Mouse (Mus musculus) lung, embryonic 15.5 days (tissue): Measurements from ENCODE around the gene Tmem208. TPM values are rescaled to one million over a fixed set of nuclear protein-coding genes. Genes with fewer than 3 reads are reported as not detected.

Experiments used
- ATAC-seq: fragments of 200-750 bp; cut with Nextera tagmentation; 2 replicates; pipeline ENCODE4 v1.8.0; 2017; ENCODE audit warnings: moderate number of reproducible peaks, borderline replicate concordance; ENCODE audit not compliant: low FRiP score, low TSS enrichment; ENCODE audit errors: extremely low read depth
- H3K27ac ChIP-seq: fragments of 300-500 bp; sonication (generic); 2 replicates; pipeline ENCODE4 v1.5.1; 2015; ENCODE audit warnings: moderate library complexity, mild to moderate bottlenecking, inconsistent platforms
- H3K27me3 ChIP-seq: fragments of 300-500 bp; sonication (generic); 2 replicates; pipeline ENCODE4 v1.6.1; 2015; ENCODE audit warnings: inconsistent platforms
- H3K36me3 ChIP-seq: fragments of 300-500 bp; sonication (generic); 2 replicates; pipeline ENCODE4 v1.6.1; 2015; ENCODE audit warnings: inconsistent platforms
- H3K4me1 ChIP-seq: fragments of 300-500 bp; sonication (generic); 2 replicates; pipeline ENCODE4 v1.6.1; 2015; ENCODE audit warnings: inconsistent platforms
- H3K4me2 ChIP-seq: fragments of 300-500 bp; sonication (generic); 2 replicates; pipeline ENCODE4 v1.6.1; 2015; ENCODE audit warnings: inconsistent platforms, mild to moderate bottlenecking, moderate library complexity
- H3K4me3 ChIP-seq: fragments of 300-500 bp; sonication (generic); 2 replicates; pipeline ENCODE4 v1.5.1; 2015; ENCODE audit warnings: mild to moderate bottlenecking, inconsistent platforms
- H3K9ac ChIP-seq: fragments of 300-500 bp; sonication (generic); 2 replicates; pipeline ENCODE4 v1.6.1; 2015; ENCODE audit warnings: inconsistent platforms
- H3K9me3 ChIP-seq: fragments of 300-500 bp; sonication (generic); 2 replicates; pipeline ENCODE4 v1.6.1; 2016; ENCODE audit warnings: inconsistent platforms
- WGBS: fragments of 180-500 bp; shearing (Covaris S2); methylation state at CpG from one replicate; pipeline ENCODE4 v1.1.7; 2015; 5-methylcytosine and 5-hydroxymethylcytosine counted together
- polyA plus RNA-seq: library from polyadenylated mRNA; unstranded; fragments of >200 nt; fragmentation: Nextera tagmentation; extraction: Ambion mirVana; gene quantifications from 2 replicates; pipeline ENCODE4 v1.2.1, GENCODE M21; 2015

Tmem208 gene
- polyA plus RNA-seq, 1 experiment from 2014 or later, result 116 TPM

DNA sequence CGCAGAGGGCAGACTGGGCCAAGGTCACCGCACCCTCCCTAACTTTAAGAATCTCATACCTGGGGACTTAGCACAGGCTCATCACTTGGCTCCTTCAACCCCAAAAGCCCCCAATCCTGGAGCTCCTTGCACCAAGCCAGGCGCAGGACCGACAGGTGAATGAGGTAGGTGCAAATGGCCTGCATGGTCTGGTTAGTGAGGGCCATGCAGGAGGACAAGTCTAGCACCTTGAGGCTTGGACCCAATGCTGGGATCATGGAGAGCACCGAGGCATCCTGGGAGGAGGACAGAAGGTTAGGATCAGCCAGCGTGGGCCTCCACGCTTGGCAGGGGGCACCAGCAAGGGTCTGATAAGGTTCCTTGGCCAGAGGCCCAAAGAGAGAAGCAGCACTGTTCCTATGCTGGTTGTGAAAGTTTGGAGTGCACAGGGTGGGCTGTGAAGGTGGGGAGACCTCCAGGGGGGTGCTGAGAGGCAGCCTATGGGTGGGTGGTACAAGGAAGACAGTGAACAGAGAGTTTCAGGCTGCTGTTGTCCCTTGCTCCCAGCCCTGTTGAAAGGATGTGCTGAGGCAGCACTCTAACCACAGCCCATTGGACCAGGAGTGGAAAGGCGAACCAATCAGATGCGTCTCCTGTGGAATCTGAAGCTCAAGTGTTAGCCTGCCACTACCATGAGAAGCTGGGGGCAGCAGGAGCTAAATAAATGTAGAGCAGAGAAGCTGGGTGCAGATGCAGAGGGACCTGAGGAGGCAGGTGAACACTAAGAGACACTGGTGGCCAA is 12.3 kb upstream of the Tmem208 start:
- Histone ChIP-seq H3K4me2 (no peak overlapping the region), H3K9me3 (no peaks in the 10 kb centered on the region), H3K9ac (no peak overlapping the region), H3K27me3 (no peaks in the 10 kb centered on the region), H3K4me1 (0 out of 2 replicates have a peak, but pooled peaks cover 10% of the 10 kb centered on the region), H3K36me3 (peaks cover 57% of the 10 kb centered on the region), H3K4me3 (no peak overlapping the region), H3K27ac (no peak overlapping the region)
- 71% methylated on average over 9 of the region's 9 CpGs for WGBS
- no peak for ATAC-seq

DNA sequence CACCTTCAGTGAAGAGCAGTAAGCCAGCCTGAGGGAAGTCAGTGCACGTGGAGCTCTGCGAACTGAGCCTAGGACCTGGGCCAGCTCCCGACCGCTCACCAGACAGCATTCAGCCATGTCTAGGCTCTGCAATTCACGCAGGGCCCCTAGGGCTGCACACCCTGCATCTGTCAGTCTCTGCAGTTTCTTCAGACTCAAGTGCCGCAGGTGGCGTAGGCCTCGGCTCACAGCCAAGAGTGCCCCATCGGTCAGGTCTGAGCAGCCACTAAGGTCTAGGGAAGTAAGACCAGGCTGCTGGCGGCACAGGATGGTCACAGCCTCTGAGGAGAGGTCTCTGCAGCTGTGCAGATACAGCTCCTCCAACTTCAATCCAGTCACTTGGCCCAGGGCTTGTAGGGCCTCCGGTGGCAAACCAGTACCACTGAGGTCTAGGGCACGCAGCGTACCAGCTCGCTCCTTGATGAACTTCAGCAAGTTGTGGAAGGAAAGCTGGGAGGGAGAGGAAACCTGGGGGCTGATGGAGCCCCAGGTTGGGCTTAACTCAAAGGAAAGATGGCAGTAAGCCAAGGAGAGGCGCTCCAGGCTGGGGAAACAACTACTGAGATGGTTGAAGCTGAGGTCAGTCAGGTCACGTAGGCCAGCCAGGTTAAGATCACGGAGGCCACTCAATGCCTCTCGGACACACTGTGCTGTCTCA is 10.9 kb upstream of the Tmem208 start:
- H3K27me3 ChIP-seq, result no peaks in the 10 kb centered on the region
- no peak overlapping the region for H3K27ac ChIP-seq
- 84% methylated on average over 18 of the region's 18 CpGs for WGBS
- H3K4me1 ChIP-seq, result 0 out of 2 replicates have a peak, but pooled peaks cover 11% of the 10 kb centered on the region
- no peaks in the 10 kb centered on the region for H3K9me3 ChIP-seq
- no peak overlapping the region for H3K4me2 ChIP-seq
- H3K4me3 ChIP-seq, result no peak overlapping the region
- peaks cover 46% of the 10 kb centered on the region for H3K36me3 ChIP-seq
- H3K9ac ChIP-seq, result no peak overlapping the region
- ATAC-seq, result no peak

DNA sequence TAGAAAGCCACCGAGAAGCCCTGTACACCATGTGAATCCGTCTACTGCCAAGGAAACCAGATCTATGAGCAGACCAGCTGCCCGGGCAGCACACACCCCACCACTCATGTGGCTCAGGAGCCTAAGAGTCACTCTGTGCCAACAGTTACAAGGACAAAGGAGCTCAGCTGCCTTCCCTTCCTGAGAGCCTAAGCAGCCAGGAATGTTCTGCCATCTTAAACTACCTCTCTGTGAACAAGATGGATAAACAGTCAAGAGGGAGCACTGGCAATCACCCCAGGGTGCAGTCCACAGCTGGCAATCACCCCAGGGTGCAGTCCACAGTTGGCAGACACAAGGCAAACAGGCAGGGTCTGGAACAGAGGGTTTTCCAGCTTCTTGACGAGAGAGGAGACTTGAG is 8.2 kb upstream of the Tmem208 start:
- Histone ChIP-seq H3K9me3 (no peaks in the 10 kb centered on the region), H3K36me3 (peaks cover 34% of the 10 kb centered on the region), H3K27me3 (no peaks in the 10 kb centered on the region), H3K4me2 (no peak overlapping the region), H3K4me3 (no peak overlapping the region), H3K27ac (peak overlapping the region; percentile 67), H3K9ac (no peak overlapping the region), H3K4me1 (0 out of 2 replicates have a peak, but pooled peaks cover 11% of the 10 kb centered on the region)
- ATAC-seq, result 0 out of 2 replicates have a peak, but pooled peaks have one; percentile 12
- 74% methylated on average over 4 of the region's 4 CpGs for WGBS

GRCm38 (mm10) chr8:105318662-105319190 is 7.4 kb upstream of the Tmem208 start:
- H3K4me1 ChIP-seq, result 0 out of 2 replicates have a peak, but pooled peaks cover 11% of the 10 kb centered on the region
- H3K9ac ChIP-seq, result no peak overlapping the region
- ATAC-seq, result peak; percentile 23; the same call in 1 of the 2 replicates
- no peak overlapping the region for H3K4me2 ChIP-seq
- H3K4me3 ChIP-seq, result no peak overlapping the region
- 68% methylated on average over 11 of the region's 11 CpGs for WGBS
- H3K36me3 ChIP-seq, result peaks cover 26% of the 10 kb centered on the region
- H3K27me3 ChIP-seq, result no peaks in the 10 kb centered on the region
- H3K27ac ChIP-seq, result peak overlapping the region; percentile 67
- no peaks in the 10 kb centered on the region for H3K9me3 ChIP-seq

- WGBS, result 82% methylated on average over 4 of the region's 4 CpGs
- Histone ChIP-seq H3K27ac (no peak overlapping the region), H3K27me3 (no peaks in the 10 kb centered on the region), H3K9me3 (no peaks in the 10 kb centered on the region), H3K4me1 (peaks cover 31% of the 10 kb centered on the region), H3K4me3 (no peak overlapping the region), H3K9ac (no peak overlapping the region), H3K36me3 (peaks cover 15% of the 10 kb centered on the region), H3K4me2 (no peak overlapping the region)
- no peak for ATAC-seq
Measured at GRCm38 (mm10) chr8:105323183-105323582, 3.0 kb upstream of the Tmem208 start.

DNA sequence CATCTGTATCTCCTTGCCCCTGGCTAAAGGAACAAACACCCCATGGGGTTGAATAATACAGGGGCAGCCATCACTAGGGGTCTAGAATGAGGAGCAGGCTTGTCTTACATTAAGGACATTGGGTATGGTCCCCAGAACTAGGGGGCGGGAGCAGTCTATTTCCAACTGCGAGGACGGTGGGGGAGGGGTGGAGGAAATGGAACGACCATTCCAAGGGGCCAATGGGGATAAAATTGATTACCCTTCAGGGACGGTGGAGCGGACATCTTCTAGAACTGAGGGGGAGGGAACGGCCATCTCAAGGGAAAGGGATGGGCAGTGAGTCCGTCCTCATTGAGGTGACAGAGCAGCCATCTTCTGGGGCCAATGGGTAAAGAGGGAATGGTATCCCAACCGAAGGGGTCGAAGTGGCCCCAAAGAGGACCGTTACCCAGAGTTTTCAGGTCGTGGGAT is 487 bp upstream of the Tmem208 start:
- H3K9ac ChIP-seq, result peak overlapping the region; percentile 83
- H3K4me1 ChIP-seq, result peaks cover 26% of the 10 kb centered on the region
- 0% methylated on average over 12 of the region's 12 CpGs for WGBS
- peaks cover 33% of the 10 kb centered on the region for H3K36me3 ChIP-seq
- no peaks in the 10 kb centered on the region for H3K9me3 ChIP-seq
- peak overlapping the region; percentile 80 for H3K4me3 ChIP-seq
- peak overlapping the region; percentile 76 for H3K27ac ChIP-seq
- ATAC-seq, result peak; percentile 36; the same call in 1 of the 2 replicates
- no peaks in the 10 kb centered on the region for H3K27me3 ChIP-seq
- H3K4me2 ChIP-seq, result peak overlapping the region; percentile 75

DNA sequence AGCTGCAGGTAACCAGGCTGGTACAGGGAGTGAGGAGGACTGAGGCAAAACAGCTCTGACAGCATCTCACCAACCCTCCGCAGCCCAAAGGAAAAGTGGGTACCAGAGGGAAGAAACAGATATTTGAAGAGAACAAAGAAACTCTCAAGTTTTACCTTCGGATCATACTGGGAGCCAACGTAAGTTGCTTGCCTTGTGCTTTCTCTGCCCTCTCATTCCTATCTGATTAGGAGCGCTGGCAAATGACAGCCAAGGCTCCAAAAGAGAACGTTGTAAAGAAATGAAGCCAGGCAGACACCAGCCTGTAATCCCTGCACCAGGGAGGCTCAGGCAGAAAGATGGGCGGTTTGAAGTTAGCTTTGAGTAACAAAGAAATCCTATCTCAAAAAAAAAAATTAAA is 814 bp downstream of the Tmem208 start:
- Histone ChIP-seq H3K4me1 (peaks cover 26% of the 10 kb centered on the region), H3K4me3 (peak overlapping the region; percentile 80), H3K9me3 (no peaks in the 10 kb centered on the region), H3K4me2 (peak overlapping the region; percentile 75), H3K9ac (peak overlapping the region; percentile 83), H3K36me3 (peaks cover 46% of the 10 kb centered on the region), H3K27ac (peak overlapping the region; percentile 93), H3K27me3 (no peaks in the 10 kb centered on the region)
- no peak for ATAC-seq
- WGBS, result 21% methylated on average over 6 of the region's 6 CpGs

GRCm38 (mm10) chr8:105330325-105330724 is 4.2 kb downstream of the Tmem208 start:
- 91% methylated on average over 12 of the region's 12 CpGs for WGBS

DNA sequence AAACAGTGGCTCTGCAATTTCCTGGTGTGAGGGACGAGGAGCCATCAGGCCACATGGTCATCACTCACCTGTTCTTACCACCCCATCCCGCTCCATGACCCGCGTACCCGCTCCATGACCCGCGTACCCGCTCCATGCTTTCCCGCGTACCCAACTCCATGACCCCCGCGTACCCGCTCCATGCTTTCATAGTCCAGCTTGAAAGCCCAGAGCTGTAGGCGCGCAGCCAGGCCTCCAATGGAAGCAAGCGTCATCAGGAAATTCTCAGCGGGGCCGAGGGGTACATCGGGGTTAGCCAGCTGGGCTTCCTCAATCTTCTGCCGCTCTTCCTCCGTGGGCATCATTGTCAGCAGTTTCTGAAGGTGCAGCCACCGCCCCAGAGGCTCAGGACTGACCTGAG is 5.3 kb downstream of the Tmem208 start:
- Histone ChIP-seq H3K4me1 (peaks cover 15% of the 10 kb centered on the region), H3K27me3 (no peaks in the 10 kb centered on the region), H3K9me3 (no peaks in the 10 kb centered on the region), H3K36me3 (peaks cover 85% of the 10 kb centered on the region), H3K9ac (no peak overlapping the region), H3K4me3 (no peak overlapping the region), H3K4me2 (no peak overlapping the region), H3K27ac (no peak overlapping the region)
- no peak for ATAC-seq
- WGBS, result 89% methylated on average over 22 of the region's 22 CpGs

More at GRCm38 (mm10) chr8:105330325-105330724, 4.2 kb downstream of the Tmem208 start:
- ATAC-seq, result no peak
- H3K4me2 ChIP-seq, result no peak overlapping the region
- H3K9me3 ChIP-seq, result no peaks in the 10 kb centered on the region
- no peak overlapping the region for H3K27ac ChIP-seq
- H3K9ac ChIP-seq, result no peak overlapping the region
- H3K27me3 ChIP-seq, result no peaks in the 10 kb centered on the region
- H3K4me3 ChIP-seq, result no peak overlapping the region
- H3K36me3 ChIP-seq, result peaks cover 73% of the 10 kb centered on the region
- H3K4me1 ChIP-seq, result peaks cover 19% of the 10 kb centered on the region

- no peak for ATAC-seq
- WGBS, result 93% methylated on average over 9 of the region's 9 CpGs
- no peaks in the 10 kb centered on the region for H3K9me3 ChIP-seq
Measured at GRCm38 (mm10) chr8:105331931-105332330, 5.8 kb downstream of the Tmem208 start.

GRCm38 (mm10) chr8:105332523-105332922 is 6.4 kb downstream of the Tmem208 start:
- no peaks in the 10 kb centered on the region for H3K9me3 ChIP-seq
- H3K4me1 ChIP-seq, result peaks cover 7% of the 10 kb centered on the region
- H3K4me3 ChIP-seq, result no peak overlapping the region
- H3K9ac ChIP-seq, result no peak overlapping the region
- peak overlapping the region; percentile 76 for H3K27ac ChIP-seq
- no peak overlapping the region for H3K4me2 ChIP-seq
- no peak for ATAC-seq
- WGBS, result 40% methylated on average over 2 of the region's 2 CpGs
- H3K36me3 ChIP-seq, result peaks cover 95% of the 10 kb centered on the region
- no peaks in the 10 kb centered on the region for H3K27me3 ChIP-seq

More at GRCm38 (mm10) chr8:105331931-105332330, 5.8 kb downstream of the Tmem208 start:
- H3K27ac ChIP-seq, result peak overlapping the region; percentile 76
- H3K27me3 ChIP-seq, result no peaks in the 10 kb centered on the region
- no peak overlapping the region for H3K9ac ChIP-seq
- H3K36me3 ChIP-seq, result peaks cover 89% of the 10 kb centered on the region
- H3K4me2 ChIP-seq, result no peak overlapping the region
- H3K4me3 ChIP-seq, result no peak overlapping the region
- peaks cover 13% of the 10 kb centered on the region for H3K4me1 ChIP-seq
